Mouse (Mus musculus): ENCODE measurements at regions not wholly inside any gene's neighbourhood (a gene's known extent, or its start where the extent isn't known, plus 50 kb on each side); places are given as distances from the start of the nearest gene placed in this dataset.

- Histone ChIP-seq H3K9me3 (0 out of 2 replicates have a peak, but pooled peaks cover 3% of the 10 kb centered on the region), H3K4me1 (no peaks in the 10 kb centered on the region), H3K27ac (no peak overlapping the region), H3K27me3 (ENCODE audit: poor library complexity, severe bottlenecking) (no peaks in the 10 kb centered on the region), H3K36me3 (replicated peaks) (no peaks in the 10 kb centered on the region), H3K4me3 (no peak overlapping the region)
- 82% methylated on average over 2 of the region's 2 CpGs for WGBS
- no peak for DNase-seq (ENCODE audit: extremely low spot score, low spot score)
Observed at GRCm38 (mm10) chr3:38129167-38129500, 355.5 kb downstream of the Ankrd50 start.

DNA sequence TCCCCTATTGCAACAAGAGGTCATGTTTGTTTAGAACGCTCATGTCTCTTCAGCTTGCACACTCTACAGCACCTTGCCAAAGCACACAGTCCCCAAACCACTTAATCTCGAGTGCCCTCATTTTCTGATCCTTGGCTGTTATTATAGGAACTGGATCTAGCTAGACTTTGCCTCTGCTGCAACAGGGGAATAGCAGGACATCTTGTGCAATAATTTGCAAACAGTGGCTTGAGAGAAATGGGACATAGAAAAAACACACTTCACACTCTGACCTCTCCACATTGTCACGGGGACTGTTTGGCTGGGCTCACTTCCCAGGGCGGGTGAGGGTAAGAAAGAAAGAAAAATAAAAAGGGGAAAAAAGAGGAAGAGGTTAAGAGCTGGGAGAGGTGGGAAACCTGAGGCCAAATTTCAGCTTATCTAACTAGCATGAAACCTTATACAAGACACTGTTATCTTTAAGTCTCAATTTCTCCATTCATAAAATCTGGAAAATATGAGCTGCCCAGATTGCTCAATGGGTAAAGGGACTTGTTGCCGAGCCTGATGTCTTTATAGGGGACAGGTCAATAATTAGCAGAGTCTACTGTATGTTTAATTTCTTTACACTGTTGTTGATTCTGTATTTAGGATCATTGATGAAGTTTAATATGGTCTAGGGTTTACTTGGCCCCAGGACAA is 356.0 kb downstream of the Ankrd50 start:
- 0 out of 2 replicates have a peak, but pooled peaks cover 3% of the 10 kb centered on the region for H3K9me3 ChIP-seq
- no peak overlapping the region for H3K27ac ChIP-seq
- 87% methylated on average over 5 of the region's 5 CpGs for WGBS
- H3K27me3 ChIP-seq (ENCODE audit: poor library complexity, severe bottlenecking) = no peaks in the 10 kb centered on the region
- DNase-seq (ENCODE audit: extremely low spot score, low spot score) = no peak
- no peaks in the 10 kb centered on the region for H3K4me1 ChIP-seq
- no peak overlapping the region for H3K4me3 ChIP-seq
- no peaks in the 10 kb centered on the region for H3K36me3 ChIP-seq (replicated peaks)

DNA sequence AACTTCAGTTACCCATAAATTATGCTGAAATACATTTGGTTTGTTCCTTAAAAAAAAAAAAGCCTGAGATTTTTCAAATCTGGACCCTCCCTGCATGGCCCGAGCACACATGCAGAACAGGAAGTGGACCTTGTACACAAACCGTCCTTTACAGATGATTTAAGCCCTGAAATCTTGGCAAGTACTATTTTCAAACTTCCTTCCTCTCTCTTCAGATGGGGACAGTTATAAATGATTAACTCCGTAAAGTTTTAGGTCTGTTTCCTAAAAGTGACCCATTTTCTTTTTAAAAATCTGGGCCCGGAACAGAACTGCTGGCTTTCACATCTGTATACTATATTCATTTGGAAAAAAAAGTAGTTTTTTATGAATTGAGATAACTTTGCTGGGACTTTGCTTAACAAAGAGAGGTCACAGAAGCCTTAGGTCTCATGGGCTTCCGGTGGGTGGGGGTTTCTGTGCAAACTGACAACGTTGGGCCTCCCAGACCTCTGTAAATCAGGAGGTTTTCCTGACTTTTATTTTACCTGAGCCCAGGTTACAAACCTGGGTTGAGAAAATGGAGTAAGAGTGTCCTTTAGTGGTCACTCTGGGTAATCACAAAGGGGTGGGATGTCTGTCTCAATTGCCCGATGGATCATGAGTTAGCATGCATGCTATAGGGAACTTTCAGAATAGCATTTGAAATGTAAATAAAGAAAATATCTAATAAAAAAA is 368.4 kb downstream of the Ankrd50 start:
- 75% methylated on average over 7 of the region's 7 CpGs for WGBS
- no peak for DNase-seq (ENCODE audit: extremely low spot score, low spot score)
- no peak overlapping the region for H3K4me3 ChIP-seq
- no peaks in the 10 kb centered on the region for H3K27me3 ChIP-seq (ENCODE audit: poor library complexity, severe bottlenecking)
- no peaks in the 10 kb centered on the region for H3K9me3 ChIP-seq
- no peak overlapping the region for H3K27ac ChIP-seq
- no peaks in the 10 kb centered on the region for H3K4me1 ChIP-seq
- no peaks in the 10 kb centered on the region for H3K36me3 ChIP-seq (replicated peaks)

- Histone ChIP-seq H3K27ac (no peak overlapping the region), H3K27me3 (ENCODE audit: poor library complexity, severe bottlenecking) (no peaks in the 10 kb centered on the region), H3K4me1 (no peaks in the 10 kb centered on the region), H3K36me3 (replicated peaks) (no peaks in the 10 kb centered on the region), H3K9me3 (peaks cover 6% of the 10 kb centered on the region; the same call in 1 of the 2 replicates), H3K4me3 (no peak overlapping the region)
- DNase-seq (ENCODE audit: extremely low spot score, low spot score) = no peak
- 88% methylated on average over 3 of the region's 3 CpGs for WGBS
Observed at GRCm38 (mm10) chr3:38112568-38112967, 372.1 kb downstream of the Ankrd50 start.

DNA sequence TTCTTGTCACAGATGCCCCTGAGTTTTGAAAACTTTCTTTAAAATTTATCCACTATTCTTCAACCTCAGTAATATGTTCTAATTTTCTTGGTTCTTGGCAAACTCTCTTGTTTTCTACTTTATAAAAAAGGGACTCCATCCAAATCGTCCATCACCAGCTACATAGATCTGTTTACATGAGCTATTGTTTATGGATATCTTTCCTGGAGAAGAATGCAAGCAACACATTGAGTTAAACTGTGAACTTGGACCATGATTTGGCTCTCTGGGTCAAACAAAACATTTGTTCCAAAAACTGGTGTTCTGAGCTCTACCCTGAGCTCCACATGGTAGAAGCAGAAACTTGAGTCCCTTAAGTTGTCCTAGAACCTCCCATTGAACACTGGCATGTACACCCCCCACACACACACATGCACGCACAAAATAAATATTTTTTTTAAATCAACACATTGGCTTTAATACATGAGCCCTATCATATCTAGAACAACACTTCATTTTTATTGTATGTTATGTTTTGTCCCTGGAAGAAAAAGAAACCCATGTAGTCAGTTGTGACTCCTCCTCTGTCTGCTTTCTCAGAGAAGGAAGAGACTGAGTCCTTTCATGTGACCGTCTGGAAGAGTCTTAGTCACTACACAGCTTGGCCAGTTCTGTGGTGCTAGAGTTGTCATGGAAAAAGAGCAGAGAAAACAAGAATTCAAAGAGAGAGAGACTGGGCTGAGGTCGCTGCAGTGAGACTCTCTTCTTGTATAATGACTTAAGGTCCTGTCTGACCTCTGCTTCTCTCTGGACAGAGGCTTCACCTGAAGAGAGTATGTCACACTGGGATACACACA is 379.4 kb downstream of the Ankrd50 start:
- 84% methylated on average over 4 of the region's 4 CpGs for WGBS

DNA sequence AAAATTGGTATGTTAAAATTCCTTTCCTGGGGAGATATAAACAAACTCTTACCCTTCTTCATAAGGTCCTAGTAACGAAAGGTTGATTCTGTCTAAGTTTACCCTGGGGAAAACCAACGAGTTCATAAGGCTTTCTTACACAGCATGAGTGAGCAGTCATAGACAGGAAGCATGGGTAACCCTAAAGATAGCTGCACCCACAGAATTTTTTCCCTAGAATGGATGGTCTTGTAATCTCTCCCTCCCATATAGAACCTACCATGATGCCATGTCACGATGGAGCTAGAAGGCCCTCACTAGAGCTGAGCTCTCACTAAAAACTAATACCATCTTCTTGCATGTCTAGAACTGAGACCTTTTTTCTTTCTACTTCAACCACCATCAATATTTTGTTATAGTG is 380.1 kb upstream of the Gm5148 start:
- Histone ChIP-seq H3K27me3 (ENCODE audit: poor library complexity, severe bottlenecking) (no peaks in the 10 kb centered on the region), H3K4me1 (no peaks in the 10 kb centered on the region), H3K4me3 (no peak overlapping the region), H3K27ac (no peak overlapping the region), H3K36me3 (replicated peaks) (no peaks in the 10 kb centered on the region), H3K9me3 (peaks cover 4% of the 10 kb centered on the region; the same call in 1 of the 2 replicates)
- no peak for DNase-seq (ENCODE audit: extremely low spot score, low spot score)
- 86% methylated on average over 3 of the region's 3 CpGs for WGBS

More for the DNA sequence above, 379.4 kb downstream of the Ankrd50 start:
- H3K9me3 ChIP-seq = peaks cover 6% of the 10 kb centered on the region; the same call in 1 of the 2 replicates
- no peak for DNase-seq (ENCODE audit: extremely low spot score, low spot score)
- H3K27me3 ChIP-seq (ENCODE audit: poor library complexity, severe bottlenecking) = no peaks in the 10 kb centered on the region
- H3K4me3 ChIP-seq = no peak overlapping the region
- no peak overlapping the region for H3K27ac ChIP-seq
- H3K36me3 ChIP-seq (replicated peaks) = no peaks in the 10 kb centered on the region
- no peaks in the 10 kb centered on the region for H3K4me1 ChIP-seq

GRCm38 (mm10) chr3:38102985-38103384 is 378.7 kb upstream of the Gm5148 start:
- no peaks in the 10 kb centered on the region for H3K4me1 ChIP-seq
- no peak for DNase-seq (ENCODE audit: extremely low spot score, low spot score)
- H3K36me3 ChIP-seq (replicated peaks) = no peaks in the 10 kb centered on the region
- no peaks in the 10 kb centered on the region for H3K27me3 ChIP-seq (ENCODE audit: poor library complexity, severe bottlenecking)
- 80% methylated on average over 1 of the region's 1 CpGs for WGBS
- H3K9me3 ChIP-seq = no peaks in the 10 kb centered on the region
- no peak overlapping the region for H3K27ac ChIP-seq
- H3K4me3 ChIP-seq = no peak overlapping the region

DNA sequence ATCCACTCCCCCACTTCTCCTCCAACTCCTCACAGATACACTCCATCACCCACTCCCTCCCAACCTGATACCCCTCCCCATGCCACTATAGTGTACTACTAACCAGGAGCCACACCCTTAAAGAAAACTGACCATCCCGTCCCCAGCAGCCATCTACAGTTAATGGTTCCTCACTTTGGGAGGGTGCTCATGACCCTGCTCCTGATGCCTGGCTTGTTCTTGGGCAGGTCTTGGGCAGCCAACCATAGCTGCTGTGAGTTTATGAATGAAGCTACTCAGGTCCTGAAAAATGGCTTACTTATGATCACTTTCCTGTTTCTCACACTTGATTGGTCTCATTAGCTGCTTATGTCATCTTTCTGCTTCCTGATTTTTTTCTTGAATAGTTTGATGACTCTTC is 377.9 kb upstream of the Gm5148 start:
- Histone ChIP-seq H3K27me3 (ENCODE audit: poor library complexity, severe bottlenecking) (no peaks in the 10 kb centered on the region), H3K27ac (no peak overlapping the region), H3K4me3 (no peak overlapping the region), H3K4me1 (no peaks in the 10 kb centered on the region), H3K36me3 (replicated peaks) (no peaks in the 10 kb centered on the region), H3K9me3 (no peaks in the 10 kb centered on the region)
- 94% methylated on average over 1 of the region's 1 CpGs for WGBS
- DNase-seq (ENCODE audit: extremely low spot score, low spot score) = no peak

- Histone ChIP-seq H3K36me3 (replicated peaks) (no peaks in the 10 kb centered on the region), H3K4me3 (no peak overlapping the region), H3K4me1 (no peaks in the 10 kb centered on the region), H3K27ac (no peak overlapping the region), H3K27me3 (ENCODE audit: poor library complexity, severe bottlenecking) (no peaks in the 10 kb centered on the region), H3K9me3 (no peaks in the 10 kb centered on the region; the same call in 1 of the 2 replicates)
- DNase-seq (ENCODE audit: extremely low spot score, low spot score) = no peak
- WGBS = 76% methylated on average over 7 of the region's 7 CpGs
Observed at GRCm38 (mm10) chr3:38094370-38094979, 370.2 kb upstream of the Gm5148 start.

DNA sequence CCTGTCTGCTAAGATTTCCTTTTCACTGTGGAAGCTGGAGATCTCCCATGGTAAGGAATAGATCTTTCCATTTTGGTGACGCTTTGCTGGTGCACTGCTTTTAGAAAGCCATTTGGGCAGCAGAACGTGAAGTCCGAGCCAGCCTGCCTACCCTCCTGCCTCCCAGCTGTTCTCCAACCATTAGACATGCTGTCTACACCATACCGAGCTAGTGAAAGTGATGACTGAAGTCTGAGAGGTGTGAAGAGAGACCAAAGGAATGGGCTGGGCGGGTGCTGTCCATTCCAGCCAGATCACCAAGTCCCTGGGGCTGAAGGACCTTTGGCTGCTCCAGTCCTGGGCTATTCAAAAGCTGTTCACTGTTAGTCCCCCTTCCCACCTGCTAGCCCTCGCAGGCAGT is 360.3 kb upstream of the Gm5148 start:
- Histone ChIP-seq H3K4me1 (no peaks in the 10 kb centered on the region), H3K27ac (no peak overlapping the region), H3K27me3 (ENCODE audit: poor library complexity, severe bottlenecking) (no peaks in the 10 kb centered on the region), H3K9me3 (no peaks in the 10 kb centered on the region), H3K36me3 (replicated peaks) (no peaks in the 10 kb centered on the region), H3K4me3 (no peak overlapping the region)
- 84% methylated on average over 6 of the region's 6 CpGs for WGBS
- no peak for DNase-seq (ENCODE audit: extremely low spot score, low spot score)

DNA sequence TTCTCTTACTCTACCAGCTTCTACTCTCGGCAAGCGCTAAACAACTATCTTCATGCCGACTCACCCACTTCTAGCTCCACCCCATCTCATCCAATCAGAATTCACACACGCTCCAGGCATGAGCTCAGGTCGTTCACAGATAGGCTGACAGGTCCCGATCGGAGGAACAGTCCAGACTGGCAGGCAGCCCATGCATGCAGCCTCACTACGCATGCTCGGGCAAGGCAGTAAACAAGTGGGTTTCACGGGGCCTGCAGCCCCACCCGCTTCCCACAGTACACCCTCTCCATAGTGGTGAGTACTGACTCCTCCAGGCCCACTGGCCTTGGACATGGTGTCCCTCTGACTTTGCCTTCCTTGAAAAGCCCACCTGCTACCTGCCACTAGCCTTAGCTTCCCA is 358.1 kb upstream of the Gm5148 start:
- 92% methylated on average over 11 of the region's 11 CpGs for WGBS

DNA sequence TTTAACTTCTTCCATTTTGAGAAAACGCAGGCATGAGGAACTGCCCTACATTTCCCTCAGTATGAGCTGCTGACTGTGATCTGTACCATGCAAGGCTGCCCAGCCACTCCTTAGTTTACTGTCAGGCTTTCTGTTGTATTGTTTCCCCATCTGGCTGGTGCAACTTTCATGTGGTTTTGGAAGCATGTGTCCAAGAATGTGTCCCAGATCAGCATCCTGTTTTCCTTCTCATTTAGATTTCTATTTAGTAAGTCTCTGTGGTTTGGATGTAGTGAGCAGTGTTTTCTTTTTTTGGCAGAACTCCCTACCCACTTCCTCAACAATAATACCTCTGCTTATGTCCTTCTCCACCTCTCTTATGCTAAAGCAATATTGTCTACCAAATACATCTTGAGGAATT is 352.5 kb upstream of the Gm5148 start:
- H3K36me3 ChIP-seq (replicated peaks) = no peaks in the 10 kb centered on the region
- H3K4me3 ChIP-seq = no peak overlapping the region
- WGBS = 88% methylated on average over 1 of the region's 1 CpGs
- no peak for DNase-seq (ENCODE audit: extremely low spot score, low spot score)
- no peaks in the 10 kb centered on the region for H3K27me3 ChIP-seq (ENCODE audit: poor library complexity, severe bottlenecking)
- no peaks in the 10 kb centered on the region for H3K9me3 ChIP-seq
- no peaks in the 10 kb centered on the region for H3K4me1 ChIP-seq
- H3K27ac ChIP-seq = no peak overlapping the region

More for the DNA sequence above, 358.1 kb upstream of the Gm5148 start:
- Histone ChIP-seq H3K27ac (no peak overlapping the region), H3K36me3 (replicated peaks) (no peaks in the 10 kb centered on the region), H3K9me3 (no peaks in the 10 kb centered on the region), H3K27me3 (ENCODE audit: poor library complexity, severe bottlenecking) (no peaks in the 10 kb centered on the region), H3K4me1 (no peaks in the 10 kb centered on the region), H3K4me3 (no peak overlapping the region)
- no peak for DNase-seq (ENCODE audit: extremely low spot score, low spot score)
